Mouse (Mus musculus): ENCODE results near the gene Morn3. TPM values are rescaled to one million over a fixed set of nuclear protein-coding genes. Genes with fewer than 3 reads are reported as not detected.

The Morn3 gene
- polyA plus RNA-seq, 1 experiment from 2014 or later = 1.0 TPM

GRCm38 (mm10) chr5:123033646-123034160 is 13.1 kb downstream of the Morn3 start:
- H3K27ac ChIP-seq (ENCODE audit: low read length) = no peak overlapping the region
- no peak overlapping the region for H3K9ac ChIP-seq (ENCODE audit: low read length)
- H3K4me1 ChIP-seq (ENCODE audit: control insufficient read depth, insufficient read depth, low read length) = peaks cover 11% of the 10 kb centered on the region; the same call in 1 of the 2 replicates
- no peak overlapping the region for H3K4me2 ChIP-seq (ENCODE audit: low read depth, low read length)
- no peak overlapping the region for H3K4me3 ChIP-seq (replicated peaks; ENCODE audit: low read length)
- ATAC-seq (ENCODE audit: insufficient read depth, low FRiP score) = no peak
- H3K36me3 ChIP-seq (ENCODE audit: control insufficient read depth, insufficient read depth, low read length) = peaks cover 8% of the 10 kb centered on the region; the same call in 1 of the 2 replicates
- 61% methylated on average over 7 of the region's 7 CpGs for WGBS
- H3K27me3 ChIP-seq (ENCODE audit: control insufficient read depth, insufficient read depth, low read length) = no peaks in the 10 kb centered on the region
- no peaks in the 10 kb centered on the region for H3K9me3 ChIP-seq (replicated peaks; ENCODE audit: control insufficient read depth, low read length)

DNA sequence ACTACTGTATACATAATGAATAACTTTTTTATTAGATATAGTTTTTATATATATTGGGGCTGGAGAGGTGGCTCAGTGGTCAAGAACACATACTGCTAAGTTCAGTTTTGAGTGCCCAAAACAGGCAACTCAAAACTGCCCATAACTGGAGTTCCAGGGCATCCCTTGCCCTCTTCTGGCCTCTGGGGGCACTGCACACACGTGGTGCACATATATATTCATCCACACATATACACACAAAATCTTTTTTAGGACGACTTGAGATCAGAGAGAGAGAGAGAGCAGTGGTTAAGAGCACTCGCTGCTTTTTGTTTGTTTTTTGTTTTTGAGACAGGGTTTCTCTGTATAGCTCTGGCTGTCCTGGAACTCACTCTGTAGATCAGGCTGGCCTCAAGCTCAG is 15.5 kb downstream of the Morn3 start:
- Histone ChIP-seq H3K4me3 (replicated peaks; ENCODE audit: low read length) (no peak overlapping the region), H3K36me3 (ENCODE audit: control insufficient read depth, insufficient read depth, low read length) (peaks cover 8% of the 10 kb centered on the region; the same call in 1 of the 2 replicates), H3K9ac (ENCODE audit: low read length) (no peak overlapping the region), H3K4me2 (ENCODE audit: low read depth, low read length) (no peak overlapping the region), H3K27me3 (ENCODE audit: control insufficient read depth, insufficient read depth, low read length) (no peaks in the 10 kb centered on the region), H3K27ac (ENCODE audit: low read length) (no peak overlapping the region), H3K9me3 (replicated peaks; ENCODE audit: control insufficient read depth, low read length) (no peaks in the 10 kb centered on the region), H3K4me1 (ENCODE audit: control insufficient read depth, insufficient read depth, low read length) (peaks cover 11% of the 10 kb centered on the region; the same call in 1 of the 2 replicates)
- ATAC-seq (ENCODE audit: insufficient read depth, low FRiP score) = no peak
- WGBS = 91% methylated on average over 3 of the region's 3 CpGs

DNA sequence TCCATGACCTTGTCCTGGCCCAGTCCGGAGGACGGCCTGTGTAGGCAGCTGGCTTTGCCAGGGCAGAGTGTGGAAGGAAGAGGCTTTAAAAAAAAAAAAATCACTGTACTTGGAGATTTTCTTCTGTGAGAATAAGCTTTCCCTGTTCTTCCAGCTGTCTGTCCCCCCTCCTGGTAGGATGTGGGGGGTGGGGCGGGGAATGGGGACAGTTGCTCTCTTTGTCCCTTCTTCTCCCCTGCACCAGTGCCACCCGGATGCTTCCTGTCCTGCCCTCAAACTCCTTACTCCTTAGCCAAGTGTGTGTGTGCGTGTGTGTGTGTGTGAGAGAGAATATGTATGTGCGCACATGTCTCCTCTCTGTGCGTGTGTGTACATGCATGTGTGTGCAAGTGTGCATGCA is 17.1 kb downstream of the Morn3 start:
- H3K4me1 ChIP-seq (ENCODE audit: control insufficient read depth, insufficient read depth, low read length) = peaks cover 9% of the 10 kb centered on the region; the same call in 1 of the 2 replicates
- no peak overlapping the region for H3K9ac ChIP-seq (ENCODE audit: low read length)
- H3K36me3 ChIP-seq (ENCODE audit: control insufficient read depth, insufficient read depth, low read length) = peaks cover 8% of the 10 kb centered on the region; the same call in 1 of the 2 replicates
- 88% methylated on average over 7 of the region's 7 CpGs for WGBS
- no peak overlapping the region for H3K4me3 ChIP-seq (replicated peaks; ENCODE audit: low read length)
- no peak overlapping the region for H3K4me2 ChIP-seq (ENCODE audit: low read depth, low read length)
- no peaks in the 10 kb centered on the region for H3K9me3 ChIP-seq (replicated peaks; ENCODE audit: control insufficient read depth, low read length)
- H3K27me3 ChIP-seq (ENCODE audit: control insufficient read depth, insufficient read depth, low read length) = no peaks in the 10 kb centered on the region
- no peak for ATAC-seq (ENCODE audit: insufficient read depth, low FRiP score)
- H3K27ac ChIP-seq (ENCODE audit: low read length) = no peak overlapping the region

GRCm38 (mm10) chr5:123027436-123027835 is 19.4 kb downstream of the Morn3 start:
- 48% methylated on average over 6 of the region's 6 CpGs for WGBS
- H3K4me1 ChIP-seq (ENCODE audit: control insufficient read depth, insufficient read depth, low read length) = peaks cover 9% of the 10 kb centered on the region; the same call in 1 of the 2 replicates
- no peak overlapping the region for H3K9ac ChIP-seq (ENCODE audit: low read length)
- ATAC-seq (ENCODE audit: insufficient read depth, low FRiP score) = peak; percentile 34; the same call in 1 of the 2 replicates
- no peaks in the 10 kb centered on the region for H3K27me3 ChIP-seq (ENCODE audit: control insufficient read depth, insufficient read depth, low read length)
- no peak overlapping the region for H3K4me3 ChIP-seq (replicated peaks; ENCODE audit: low read length)
- H3K4me2 ChIP-seq (ENCODE audit: low read depth, low read length) = no peak overlapping the region
- no peaks in the 10 kb centered on the region for H3K9me3 ChIP-seq (replicated peaks; ENCODE audit: control insufficient read depth, low read length)
- no peak overlapping the region for H3K27ac ChIP-seq (ENCODE audit: low read length)
- H3K36me3 ChIP-seq (ENCODE audit: control insufficient read depth, insufficient read depth, low read length) = peaks cover 8% of the 10 kb centered on the region; the same call in 1 of the 2 replicates

- Histone ChIP-seq H3K36me3 (ENCODE audit: control insufficient read depth, insufficient read depth, low read length) (peaks cover 3% of the 10 kb centered on the region; the same call in 1 of the 2 replicates), H3K27ac (ENCODE audit: low read length) (no peak overlapping the region), H3K4me3 (replicated peaks; ENCODE audit: low read length) (no peak overlapping the region), H3K9me3 (replicated peaks; ENCODE audit: control insufficient read depth, low read length) (no peaks in the 10 kb centered on the region), H3K27me3 (ENCODE audit: control insufficient read depth, insufficient read depth, low read length) (no peaks in the 10 kb centered on the region), H3K4me1 (ENCODE audit: control insufficient read depth, insufficient read depth, low read length) (peaks cover 9% of the 10 kb centered on the region; the same call in 1 of the 2 replicates), H3K9ac (ENCODE audit: low read length) (no peak overlapping the region), H3K4me2 (ENCODE audit: low read depth, low read length) (no peak overlapping the region)
- no peak for ATAC-seq (ENCODE audit: insufficient read depth, low FRiP score)
- WGBS = 52% methylated on average over 6 of the region's 6 CpGs
Observed at GRCm38 (mm10) chr5:123026414-123026813, 20.4 kb downstream of the Morn3 start.

DNA sequence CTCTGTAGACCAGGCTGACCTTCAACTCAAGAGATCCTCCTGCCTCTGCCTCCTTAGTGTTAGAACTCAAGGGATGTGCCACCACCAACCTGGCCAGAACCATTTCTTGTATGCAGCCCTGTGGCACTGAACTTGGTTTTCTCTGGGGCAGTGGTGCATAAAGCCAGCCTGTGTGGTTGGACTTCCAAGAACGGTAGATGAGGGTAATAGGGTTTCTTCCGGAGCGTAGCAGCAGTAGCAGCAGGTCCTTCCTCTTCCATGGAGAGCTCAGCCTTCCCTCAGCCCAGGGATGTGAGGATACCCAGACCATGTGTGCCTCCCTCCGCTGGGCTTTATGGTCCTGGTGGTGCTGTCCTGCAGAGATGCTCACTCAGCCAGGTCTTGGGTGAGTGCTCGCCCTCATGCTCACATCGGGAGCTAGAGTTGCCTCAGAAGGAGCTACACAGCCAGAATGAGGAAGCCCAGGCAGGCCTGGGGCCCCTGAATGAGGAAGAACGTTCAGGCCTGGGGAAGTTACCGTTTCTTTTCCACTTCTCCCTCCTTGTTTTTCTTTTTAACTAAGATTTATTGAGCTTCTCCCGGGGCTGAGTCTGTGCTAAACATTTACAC is 21.7 kb downstream of the Morn3 start:
- no peaks in the 10 kb centered on the region for H3K9me3 ChIP-seq (replicated peaks; ENCODE audit: control insufficient read depth, low read length)
- H3K27ac ChIP-seq (ENCODE audit: low read length) = no peak overlapping the region
- peaks cover 9% of the 10 kb centered on the region; the same call in 1 of the 2 replicates for H3K4me1 ChIP-seq (ENCODE audit: control insufficient read depth, insufficient read depth, low read length)
- no peak overlapping the region for H3K9ac ChIP-seq (ENCODE audit: low read length)
- ATAC-seq (ENCODE audit: insufficient read depth, low FRiP score) = no peak
- H3K36me3 ChIP-seq (ENCODE audit: control insufficient read depth, insufficient read depth, low read length) = 0 out of 2 replicates have a peak, but pooled peaks cover 3% of the 10 kb centered on the region
- no peak overlapping the region for H3K4me3 ChIP-seq (replicated peaks; ENCODE audit: low read length)
- no peaks in the 10 kb centered on the region for H3K27me3 ChIP-seq (ENCODE audit: control insufficient read depth, insufficient read depth, low read length)
- H3K4me2 ChIP-seq (ENCODE audit: low read depth, low read length) = no peak overlapping the region
- WGBS = 62% methylated on average over 9 of the region's 9 CpGs

- no peak overlapping the region for H3K4me2 ChIP-seq (ENCODE audit: low read depth, low read length)
- no peak overlapping the region for H3K9ac ChIP-seq (ENCODE audit: low read length)
- H3K36me3 ChIP-seq (ENCODE audit: control insufficient read depth, insufficient read depth, low read length) = 0 out of 2 replicates have a peak, but pooled peaks cover 3% of the 10 kb centered on the region
- H3K9me3 ChIP-seq (replicated peaks; ENCODE audit: control insufficient read depth, low read length) = no peaks in the 10 kb centered on the region
- H3K4me3 ChIP-seq (replicated peaks; ENCODE audit: low read length) = no peak overlapping the region
- no peak for ATAC-seq (ENCODE audit: insufficient read depth, low FRiP score)
- H3K4me1 ChIP-seq (ENCODE audit: control insufficient read depth, insufficient read depth, low read length) = peaks cover 15% of the 10 kb centered on the region
- 78% methylated on average over 6 of the region's 6 CpGs for WGBS
- no peak overlapping the region for H3K27ac ChIP-seq (ENCODE audit: low read length)
- H3K27me3 ChIP-seq (ENCODE audit: control insufficient read depth, insufficient read depth, low read length) = no peaks in the 10 kb centered on the region
Observed at GRCm38 (mm10) chr5:123024312-123024711, 22.5 kb downstream of the Morn3 start.

GRCm38 (mm10) chr5:123023049-123023448 is 23.8 kb downstream of the Morn3 start:
- WGBS = 68% methylated on average over 6 of the region's 6 CpGs
- ATAC-seq (ENCODE audit: insufficient read depth, low FRiP score) = no peak
- H3K9me3 ChIP-seq (replicated peaks; ENCODE audit: control insufficient read depth, low read length) = no peaks in the 10 kb centered on the region
- H3K4me3 ChIP-seq (replicated peaks; ENCODE audit: low read length) = no peak overlapping the region
- no peak overlapping the region for H3K9ac ChIP-seq (ENCODE audit: low read length)
- no peaks in the 10 kb centered on the region for H3K27me3 ChIP-seq (ENCODE audit: control insufficient read depth, insufficient read depth, low read length)
- H3K27ac ChIP-seq (ENCODE audit: low read length) = no peak overlapping the region
- H3K4me2 ChIP-seq (ENCODE audit: low read depth, low read length) = no peak overlapping the region
- H3K4me1 ChIP-seq (ENCODE audit: control insufficient read depth, insufficient read depth, low read length) = peaks cover 18% of the 10 kb centered on the region
- no peaks in the 10 kb centered on the region for H3K36me3 ChIP-seq (ENCODE audit: control insufficient read depth, insufficient read depth, low read length)

GRCm38 (mm10) chr5:123021438-123021837 is 25.4 kb downstream of the Morn3 start:
- no peaks in the 10 kb centered on the region for H3K27me3 ChIP-seq (ENCODE audit: control insufficient read depth, insufficient read depth, low read length)
- H3K9ac ChIP-seq (ENCODE audit: low read length) = no peak overlapping the region
- no peaks in the 10 kb centered on the region for H3K9me3 ChIP-seq (replicated peaks; ENCODE audit: control insufficient read depth, low read length)
- no peak overlapping the region for H3K27ac ChIP-seq (ENCODE audit: low read length)
- WGBS = 90% methylated on average over 7 of the region's 7 CpGs
- H3K36me3 ChIP-seq (ENCODE audit: control insufficient read depth, insufficient read depth, low read length) = no peaks in the 10 kb centered on the region
- peaks cover 19% of the 10 kb centered on the region for H3K4me1 ChIP-seq (ENCODE audit: control insufficient read depth, insufficient read depth, low read length)
- no peak overlapping the region for H3K4me2 ChIP-seq (ENCODE audit: low read depth, low read length)
- no peak overlapping the region for H3K4me3 ChIP-seq (replicated peaks; ENCODE audit: low read length)
- no peak for ATAC-seq (ENCODE audit: insufficient read depth, low FRiP score)
